Mouse (Mus musculus) cortical plate, adult 2 months (tissue): ENCODE measurements around the gene Fam234a.

ENCODE experiments used
- CTCF ChIP-seq: fragments of 200-500 bp; IDR thresholded peaks from 2 replicates; pipeline ENCODE4 v1.5.1; 2011; ENCODE audit warnings: mild to moderate bottlenecking, control low read depth, low read length; ENCODE audit not compliant: insufficient read depth; ENCODE audit errors: extremely low read depth
- POLR2A ChIP-seq: fragments of 200-500 bp; IDR thresholded peaks from 2 replicates; pipeline ENCODE4 v1.6.1; 2011; ENCODE audit warnings: mild to moderate bottlenecking, low read length, control low read depth; ENCODE audit not compliant: insufficient read depth; ENCODE audit errors: extremely low read depth

- no peak for TF ChIP-seq POLR2A
- TF ChIP-seq CTCF = no peak
Observed at GRCm38 (mm10) chr17:26234386-26234785, 9.7 kb downstream of the Fam234a start.
